Mouse (Mus musculus): ENCODE data around the gene Mt1. TPM values are rescaled to one million over a fixed set of nuclear protein-coding genes. Genes with fewer than 3 reads are reported as not detected.
A peak's percentile ranks its signal among the peaks of the same experiment; 100 is the strongest.

Mt1 gene
- polyA plus RNA-seq, 1 experiment from 2014 or later = 2,663 TPM

GRCm38 (mm10) chr8:94172075-94172808, 6.6 kb upstream of the Mt1 start, which contains the start of gene Mt2:
Gene Mt2, plus strand, starts transcription at chr8:94172664.
- under 1% methylated on average over 56 of the region's 56 CpGs for WGBS (ENCODE audit: insufficient replicate concordance)
- Histone ChIP-seq H3K27ac (ENCODE audit: low read depth) (peak within 1 kb of the TSS; percentile 96), H3K9me3 (ENCODE audit: low read length) (no peaks in the 10 kb centered on the region), H3K9ac (replicated peaks) (peak within 1 kb of the TSS; percentile 92), H3K27me3 (ENCODE audit: insufficient read depth, low read length) (peaks cover 3% of the 10 kb centered on the region; the same call in 1 of the 2 replicates), H3K4me3 (ENCODE audit: low read depth, low read length) (peak within 1 kb of the TSS; percentile 81), H3K4me1 (ENCODE audit: insufficient read depth) (peaks cover 35% of the 10 kb centered on the region), H3K36me3 (replicated peaks; ENCODE audit: insufficient read depth, low read length) (no peaks in the 10 kb centered on the region), H3K4me2 (ENCODE audit: low read depth, low read length) (peak within 1 kb of the TSS; percentile 78)
- peak; percentile 88 for ATAC-seq
- DNase-seq = peak; percentile 95
- TF ChIP-seq CTCF (IDR thresholded peaks at IDR 0.05; ENCODE audit: low read depth) (no peak), EP300 (IDR thresholded peaks at IDR 0.05; ENCODE audit: low read depth) (peak; percentile 80)

- TF ChIP-seq EP300 (IDR thresholded peaks at IDR 0.05; ENCODE audit: low read depth) (no peak), CTCF (IDR thresholded peaks at IDR 0.05; ENCODE audit: low read depth) (no peak)
- peak; percentile 46 for DNase-seq
- 3% methylated on average over 39 of the region's 39 CpGs for WGBS (ENCODE audit: insufficient replicate concordance)
- Histone ChIP-seq H3K9ac (replicated peaks) (peak overlapping the region; percentile 92), H3K27ac (ENCODE audit: low read depth) (peak overlapping the region; percentile 96), H3K4me2 (ENCODE audit: low read depth, low read length) (peak overlapping the region; percentile 78), H3K4me1 (ENCODE audit: insufficient read depth) (peaks cover 40% of the 10 kb centered on the region), H3K9me3 (ENCODE audit: low read length) (no peaks in the 10 kb centered on the region), H3K27me3 (ENCODE audit: insufficient read depth, low read length) (peaks cover 3% of the 10 kb centered on the region; the same call in 1 of the 2 replicates), H3K36me3 (replicated peaks; ENCODE audit: insufficient read depth, low read length) (no peaks in the 10 kb centered on the region), H3K4me3 (ENCODE audit: low read depth, low read length) (peak overlapping the region; percentile 81)
- ATAC-seq = 0 out of 2 replicates have a peak, but pooled peaks have one; percentile 0
Observed at GRCm38 (mm10) chr8:94172809-94173732, 5.8 kb upstream of the Mt1 start.

GRCm38 (mm10) chr8:94173848-94174403, 5.0 kb upstream of the Mt1 start:
- peak; percentile 49 for TF ChIP-seq CTCF (IDR thresholded peaks at IDR 0.05; ENCODE audit: low read depth)
- no peak for TF ChIP-seq EP300 (IDR thresholded peaks at IDR 0.05; ENCODE audit: low read depth)
- Histone ChIP-seq H3K4me1 (ENCODE audit: insufficient read depth) (peaks cover 42% of the 10 kb centered on the region), H3K9me3 (ENCODE audit: low read length) (no peaks in the 10 kb centered on the region), H3K9ac (replicated peaks) (peak overlapping the region; percentile 92), H3K36me3 (replicated peaks; ENCODE audit: insufficient read depth, low read length) (no peaks in the 10 kb centered on the region), H3K27ac (ENCODE audit: low read depth) (peak overlapping the region; percentile 96), H3K4me3 (ENCODE audit: low read depth, low read length) (peak overlapping the region; percentile 81), H3K4me2 (ENCODE audit: low read depth, low read length) (peak overlapping the region; percentile 78), H3K27me3 (ENCODE audit: insufficient read depth, low read length) (peaks cover 3% of the 10 kb centered on the region; the same call in 1 of the 2 replicates)
- DNase-seq (no peak), ATAC-seq (no peak)
- WGBS (ENCODE audit: insufficient replicate concordance) = 34% methylated on average over 11 of the region's 11 CpGs

GRCm38 (mm10) chr8:94174619-94175213, 4.2 kb upstream of the Mt1 start:
- no peak for ATAC-seq
- 38% methylated on average over 7 of the region's 7 CpGs for WGBS (ENCODE audit: insufficient replicate concordance)
- peaks cover 3% of the 10 kb centered on the region; the same call in 1 of the 2 replicates for H3K27me3 ChIP-seq (ENCODE audit: insufficient read depth, low read length)
- H3K27ac ChIP-seq (ENCODE audit: low read depth) = peak overlapping the region; percentile 96
- peak overlapping the region; percentile 78 for H3K4me2 ChIP-seq (ENCODE audit: low read depth, low read length)
- H3K9me3 ChIP-seq (ENCODE audit: low read length) = no peaks in the 10 kb centered on the region
- TF ChIP-seq CTCF (IDR thresholded peaks at IDR 0.05; ENCODE audit: low read depth) = peak; percentile 53
- TF ChIP-seq EP300 (IDR thresholded peaks at IDR 0.05; ENCODE audit: low read depth) = no peak
- DNase-seq = no peak
- H3K4me1 ChIP-seq (ENCODE audit: insufficient read depth) = peaks cover 38% of the 10 kb centered on the region
- peak overlapping the region; percentile 92 for H3K9ac ChIP-seq (replicated peaks)
- peak overlapping the region; percentile 81 for H3K4me3 ChIP-seq (ENCODE audit: low read depth, low read length)
- no peaks in the 10 kb centered on the region for H3K36me3 ChIP-seq (replicated peaks; ENCODE audit: insufficient read depth, low read length)

GRCm38 (mm10) chr8:94177716-94178390, 1.0 kb upstream of the Mt1 start:
- H3K4me3 ChIP-seq (ENCODE audit: low read depth, low read length) = peak overlapping the region; percentile 72; the same call in 1 of the 2 replicates
- 43% methylated on average over 7 of the region's 7 CpGs for WGBS (ENCODE audit: insufficient replicate concordance)
- TF ChIP-seq CTCF (IDR thresholded peaks at IDR 0.05; ENCODE audit: low read depth) (no peak), EP300 (IDR thresholded peaks at IDR 0.05; ENCODE audit: low read depth) (no peak)
- H3K9me3 ChIP-seq (ENCODE audit: low read length) = no peaks in the 10 kb centered on the region
- H3K36me3 ChIP-seq (replicated peaks; ENCODE audit: insufficient read depth, low read length) = no peaks in the 10 kb centered on the region; the same call in 1 of the 2 replicates
- ATAC-seq = no peak
- DNase-seq = no peak
- H3K4me2 ChIP-seq (ENCODE audit: low read depth, low read length) = peak overlapping the region; percentile 82
- peak overlapping the region; percentile 98 for H3K27ac ChIP-seq (ENCODE audit: low read depth)
- peaks cover 25% of the 10 kb centered on the region for H3K4me1 ChIP-seq (ENCODE audit: insufficient read depth)
- peak overlapping the region; percentile 47 for H3K9ac ChIP-seq (replicated peaks)
- H3K27me3 ChIP-seq (ENCODE audit: insufficient read depth, low read length) = no peaks in the 10 kb centered on the region

Data from liver, postnatal 0 days (tissue).